Mouse (Mus musculus): ENCODE results near the gene Mup12.
"Not testable (repeated sequence)": the region's sequence is repeated elsewhere in the genome, so short reads cannot be mapped to it uniquely, and the experiment has no call there.

The Mup12 gene

DNA sequence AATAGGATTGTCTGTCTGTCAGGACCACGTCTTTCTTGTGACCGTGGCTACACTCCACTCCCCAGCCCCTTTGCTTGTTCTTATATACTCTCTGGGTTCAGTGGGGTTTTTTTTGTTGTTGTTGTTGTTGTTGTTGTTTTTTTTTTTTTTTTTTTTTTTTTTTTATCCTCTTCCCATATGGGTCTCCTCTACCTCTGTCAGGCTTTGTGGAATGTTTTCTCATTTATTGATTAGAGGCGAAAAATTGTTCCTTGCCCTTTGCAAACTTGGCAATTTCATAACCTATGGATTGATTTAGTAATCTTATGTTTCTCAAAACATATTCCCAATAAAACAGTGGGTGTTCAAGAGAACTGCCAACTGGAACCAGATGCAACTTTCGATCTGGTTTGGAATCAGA lies at the start of gene Mup12:
Gene Mup12 (minus strand): TSS at position 101 of the 400 bp plus-strand sequence.
- DNase-seq (ENCODE audit: low spot score): not testable (repeated sequence)

Data from ovary, adult 18-20 months (tissue).